Mouse (Mus musculus) heart, adult 8-10 months (tissue): Measurements from ENCODE around the gene Gm9803. TPM values are rescaled to one million over a fixed set of nuclear protein-coding genes. Genes with fewer than 3 reads are reported as not detected.

Experiments
- total RNA-seq, 4 experiments: library from RNA; stranded (reverse); gene quantifications; 2 replicates each; pipeline ENCODE4 v1.2.4; 2022

Gene Gm9803
- total RNA-seq, 4 experiments from 2014 or later, result 3.6 to 16.9 (median 7.9) TPM; not detected in 1

Other genes with a start within 250 kb of the Gm9803 start
- gene Bend3, start 45.3 kb upstream of the Gm9803 start, total RNA-seq, result 1 to 10 TPM; 6.2 to 9.1 (median 6.8) TPM
- gene 1700021F05Rik, start 16.9 kb downstream of the Gm9803 start, total RNA-seq, result 100 to 1,000 TPM; 108 to 122 (median 117) TPM
- 10 to 100 TPM in 1 of 4 experiments, 1 to 10 TPM in 3; 2.2 to 12.2 (median 3.4) TPM for gene Cd24a, start 54.2 kb downstream of the Gm9803 start, total RNA-seq